Mouse (Mus musculus) intestine, embryonic 16.5 days (tissue): ENCODE results near the gene Slc25a33. TPM values are rescaled to one million over a fixed set of nuclear protein-coding genes. Genes with fewer than 3 reads are reported as not detected.

ENCODE experiments used
- ATAC-seq: fragments of 200-750 bp; cut with Nextera tagmentation; 2 replicates; pipeline ENCODE4 v1.8.0; 2017; ENCODE audit warnings: moderate TSS enrichment, moderate library complexity
- H3K27ac ChIP-seq: fragments of 300-500 bp; sonication (generic); 2 replicates; pipeline ENCODE4 v1.5.1; 2014; ENCODE audit warnings: mild to moderate bottlenecking, low read length
- H3K27me3 ChIP-seq: fragments of 300-500 bp; sonication (generic); replicated peaks from 2 replicates; pipeline ENCODE4 v1.6.1; 2014; ENCODE audit warnings: low read length, control low read depth, mixed read lengths; ENCODE audit not compliant: control insufficient read depth, insufficient read depth
- H3K36me3 ChIP-seq: fragments of 300-500 bp; sonication (generic); 2 replicates; pipeline ENCODE4 v1.6.1; 2014; ENCODE audit warnings: low read length, control low read depth; ENCODE audit not compliant: control insufficient read depth, insufficient read depth
- H3K4me1 ChIP-seq: fragments of 300-500 bp; sonication (generic); 2 replicates; pipeline ENCODE4 v1.6.1; 2014; ENCODE audit warnings: low read length, control low read depth, mixed read lengths; ENCODE audit not compliant: control insufficient read depth, insufficient read depth
- H3K4me2 ChIP-seq: fragments of 300-500 bp; sonication (generic); 2 replicates; pipeline ENCODE4 v1.6.1; 2014; ENCODE audit warnings: low read depth, low read length, control low read depth
- H3K4me3 ChIP-seq: fragments of 300-500 bp; sonication (generic); 2 replicates; pipeline ENCODE4 v1.5.1; 2014; ENCODE audit warnings: mild to moderate bottlenecking, low read length
- H3K9ac ChIP-seq: fragments of 300-500 bp; sonication (generic); 2 replicates; pipeline ENCODE4 v1.6.1; 2014; ENCODE audit warnings: low read depth, low read length
- H3K9me3 ChIP-seq: fragments of 300-500 bp; sonication (generic); 2 replicates; pipeline ENCODE4 v1.6.1; 2016; ENCODE audit warnings: low read length, control low read depth; ENCODE audit not compliant: control insufficient read depth
- WGBS: fragments of 180-500 bp; shearing (Covaris S2); extraction: QIAGEN DNeasy Blood & Tissue Kit; methylation state at CpG from one replicate; pipeline ENCODE4 v1.1.7; 2014; 5-methylcytosine and 5-hydroxymethylcytosine counted together
- polyA plus RNA-seq: library from polyadenylated mRNA; unstranded; fragments of >200 nt; fragmentation: Nextera tagmentation; extraction: Ambion mirVana; gene quantifications from 2 replicates; pipeline ENCODE4 v1.2.1, GENCODE M21; 2015

Slc25a33 gene
- polyA plus RNA-seq, 1 experiment from 2014 or later, result 9.1 TPM

DNA sequence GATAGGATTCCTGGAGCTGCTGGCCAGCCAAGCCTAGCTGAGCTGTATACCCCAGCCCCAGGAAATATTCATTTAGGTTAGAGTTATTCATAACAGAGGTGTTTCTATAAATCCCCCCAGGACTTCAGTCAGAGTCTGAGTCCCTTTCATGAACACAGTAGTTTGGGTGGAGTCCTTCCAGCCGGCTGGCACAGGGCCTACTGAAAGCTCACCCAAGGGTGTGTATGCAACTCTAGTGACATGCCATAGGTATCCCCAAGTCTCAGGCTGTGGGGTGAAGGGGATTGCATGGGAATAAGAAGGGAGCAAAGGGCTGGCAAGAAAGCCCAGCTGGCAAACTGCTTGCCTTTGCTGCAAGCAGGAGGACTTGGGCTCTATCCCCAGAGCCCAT is 23.1 kb upstream of the Slc25a33 start:
- no peak for ATAC-seq
- Histone ChIP-seq H3K27me3 (no peaks in the 10 kb centered on the region), H3K9me3 (no peaks in the 10 kb centered on the region), H3K9ac (no peak overlapping the region), H3K36me3 (no peaks in the 10 kb centered on the region), H3K4me3 (no peak overlapping the region), H3K27ac (no peak overlapping the region), H3K4me1 (peaks cover 11% of the 10 kb centered on the region; the same call in 1 of the 2 replicates), H3K4me2 (no peak overlapping the region)
- WGBS, result 54% methylated on average over 1 of the region's 1 CpGs

DNA sequence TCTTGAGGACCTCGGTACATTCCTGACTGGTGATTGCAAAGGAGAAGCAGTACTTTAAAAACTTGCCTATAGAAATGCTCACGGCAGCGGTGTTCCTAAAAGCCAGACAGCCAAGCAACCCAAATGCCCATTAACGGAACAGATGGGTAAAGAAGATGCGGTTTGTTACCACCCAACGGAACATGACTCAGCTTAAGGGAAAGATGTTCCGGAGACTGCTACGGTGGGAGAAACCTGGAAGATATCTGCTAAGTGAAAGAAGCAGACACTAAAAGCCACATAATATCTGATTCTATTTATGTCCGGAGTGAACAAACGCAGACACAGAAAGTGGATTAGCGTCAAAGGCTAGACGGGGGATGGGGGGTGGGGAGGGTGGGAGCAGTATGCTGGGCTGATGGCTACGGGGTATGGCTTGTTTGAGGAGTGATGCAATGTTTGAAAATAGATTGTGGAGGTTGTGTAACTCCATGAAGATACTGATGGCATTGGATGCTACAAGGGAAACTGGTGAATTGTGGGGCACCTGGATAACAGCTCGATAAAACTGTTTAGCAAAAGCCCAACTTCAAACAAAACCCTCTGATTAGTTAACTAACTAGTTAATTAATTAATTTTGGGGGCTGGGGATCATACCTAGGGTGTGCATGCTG is 22.6 kb upstream of the Slc25a33 start:
- peaks cover 14% of the 10 kb centered on the region; the same call in 1 of the 2 replicates for H3K4me1 ChIP-seq
- H3K27me3 ChIP-seq, result no peaks in the 10 kb centered on the region
- H3K36me3 ChIP-seq, result no peaks in the 10 kb centered on the region
- H3K4me2 ChIP-seq, result no peak overlapping the region
- no peak overlapping the region for H3K27ac ChIP-seq
- ATAC-seq, result no peak
- 40% methylated on average over 14 of the region's 14 CpGs for WGBS
- no peak overlapping the region for H3K4me3 ChIP-seq
- no peak overlapping the region for H3K9ac ChIP-seq
- no peaks in the 10 kb centered on the region for H3K9me3 ChIP-seq

DNA sequence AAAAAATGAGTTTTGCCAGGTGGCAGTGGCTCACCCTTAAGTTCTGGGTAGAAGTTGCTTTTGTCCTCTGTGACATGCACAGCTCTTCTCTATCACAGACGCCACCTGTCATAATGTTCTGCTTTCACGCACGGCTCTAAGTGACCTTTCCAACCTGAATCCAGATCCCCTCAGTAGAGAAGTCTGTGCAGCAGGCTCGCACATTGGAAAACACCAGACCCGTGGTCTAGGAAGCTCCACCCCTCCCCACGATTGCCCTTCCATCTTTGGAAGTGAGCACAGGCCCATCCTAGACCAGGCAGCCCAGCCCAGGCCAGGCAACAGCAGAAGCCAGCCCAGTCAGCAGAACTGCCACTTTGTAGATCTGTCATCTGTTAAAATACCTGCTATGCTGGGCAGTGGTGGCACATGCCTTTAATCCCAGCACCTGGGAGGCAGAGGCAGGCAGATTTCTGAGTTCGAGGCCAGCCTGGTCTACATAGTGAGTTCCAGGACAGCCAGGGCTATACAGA is 20.9 kb upstream of the Slc25a33 start:
- Histone ChIP-seq H3K9ac (no peak overlapping the region), H3K27ac (no peak overlapping the region), H3K4me2 (no peak overlapping the region), H3K4me3 (no peak overlapping the region), H3K27me3 (no peaks in the 10 kb centered on the region), H3K36me3 (no peaks in the 10 kb centered on the region), H3K9me3 (no peaks in the 10 kb centered on the region), H3K4me1 (peaks cover 24% of the 10 kb centered on the region)
- ATAC-seq, result no peak
- 75% methylated on average over 7 of the region's 7 CpGs for WGBS

DNA sequence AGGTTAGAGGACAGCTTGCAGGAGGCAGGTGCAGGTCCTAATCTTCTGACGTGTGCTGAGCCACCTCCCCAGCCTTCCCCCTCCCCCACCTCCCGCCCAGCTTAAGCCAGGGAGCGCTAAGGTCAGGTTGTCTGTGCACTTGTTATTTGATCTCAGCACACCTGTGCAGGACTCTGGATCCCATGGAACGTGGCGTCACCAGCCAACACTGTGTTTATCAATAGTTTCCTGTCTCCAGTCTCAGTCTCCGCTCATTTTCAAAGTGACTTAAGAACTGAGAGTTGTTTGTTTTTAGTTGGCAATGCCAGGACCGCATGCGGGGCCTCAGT is 19.9 kb upstream of the Slc25a33 start:
- peaks cover 32% of the 10 kb centered on the region for H3K4me1 ChIP-seq
- no peak overlapping the region for H3K27ac ChIP-seq
- no peak overlapping the region for H3K4me2 ChIP-seq
- 21% methylated on average over 8 of the region's 8 CpGs for WGBS
- H3K9me3 ChIP-seq, result no peaks in the 10 kb centered on the region
- ATAC-seq, result peak; percentile 67
- no peaks in the 10 kb centered on the region for H3K36me3 ChIP-seq
- no peak overlapping the region for H3K4me3 ChIP-seq
- H3K9ac ChIP-seq, result no peak overlapping the region
- no peaks in the 10 kb centered on the region for H3K27me3 ChIP-seq

DNA sequence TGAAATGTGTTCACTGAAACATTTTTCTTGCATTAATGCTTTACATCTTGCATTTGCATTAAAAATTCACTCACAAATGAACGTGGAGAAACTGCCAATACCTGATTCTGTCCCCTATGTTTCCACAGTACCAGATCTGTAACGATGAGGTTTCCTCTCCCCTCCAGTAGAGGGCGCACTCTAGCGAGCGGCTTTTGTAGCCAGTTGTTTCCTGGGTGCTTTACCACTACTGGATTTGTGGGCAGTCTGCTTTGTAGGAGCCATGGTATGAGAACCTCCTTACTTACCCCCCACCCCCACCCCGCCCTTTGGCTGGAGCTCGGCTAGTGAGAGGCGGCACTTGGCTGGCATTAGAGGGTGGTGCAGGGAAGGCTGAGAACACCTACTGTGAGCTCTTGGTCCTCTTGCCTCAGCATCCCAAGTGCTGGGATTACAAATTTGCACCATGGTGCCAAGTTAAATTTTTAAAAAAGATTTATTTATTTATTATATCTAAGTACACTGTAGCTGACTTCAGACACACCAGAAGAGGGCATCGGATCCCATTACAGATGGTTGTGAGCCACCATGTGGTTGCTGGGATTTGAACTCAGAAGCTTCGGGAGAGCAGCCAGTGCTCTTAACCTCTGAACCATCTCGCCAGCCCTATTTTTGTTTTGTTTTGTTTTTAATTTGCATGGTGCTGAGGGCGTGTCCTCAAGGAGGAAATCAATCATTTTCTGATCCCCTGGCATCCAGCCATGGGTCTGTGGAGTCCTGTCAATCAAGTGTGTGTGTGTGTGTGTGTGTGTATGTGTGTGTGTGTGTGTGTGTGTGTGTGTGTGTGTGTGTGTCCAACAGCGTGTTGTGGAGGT is 19.3 kb upstream of the Slc25a33 start:
- Histone ChIP-seq H3K4me3 (no peak overlapping the region), H3K9ac (no peak overlapping the region), H3K36me3 (no peaks in the 10 kb centered on the region), H3K9me3 (no peaks in the 10 kb centered on the region), H3K4me2 (no peak overlapping the region), H3K27ac (no peak overlapping the region), H3K4me1 (peaks cover 26% of the 10 kb centered on the region), H3K27me3 (no peaks in the 10 kb centered on the region)
- 39% methylated on average over 13 of the region's 13 CpGs for WGBS
- peak; percentile 19 for ATAC-seq

DNA sequence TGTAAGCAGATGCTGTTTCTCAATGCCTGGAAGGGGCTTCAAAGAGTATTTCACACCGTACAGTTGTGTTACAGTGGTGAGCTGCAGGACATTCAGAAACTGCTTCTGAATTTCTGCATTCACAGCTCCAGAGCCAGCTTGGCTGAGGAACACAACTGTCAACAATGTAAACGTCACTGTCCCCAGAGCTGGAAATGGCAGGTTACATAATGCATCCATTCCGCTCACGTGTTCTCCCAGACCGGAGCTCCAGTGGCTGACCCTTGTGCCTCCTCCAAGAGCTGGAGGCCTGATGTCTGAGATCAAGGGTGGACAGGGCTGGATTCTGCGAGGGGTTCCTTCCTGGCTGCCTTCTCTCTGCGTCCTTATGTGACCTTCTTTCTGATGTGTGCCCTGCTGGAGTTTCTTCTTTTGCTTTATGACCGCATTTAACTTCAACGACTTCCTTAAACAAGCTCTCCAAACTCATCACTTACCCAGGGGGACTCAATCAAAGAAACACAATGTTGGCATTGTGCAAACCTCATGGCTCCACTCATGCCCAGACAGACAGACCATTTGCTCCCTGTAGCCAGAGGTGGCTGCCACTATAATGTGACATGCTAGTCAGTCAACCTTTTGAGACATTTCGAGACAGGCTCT is 18.2 kb upstream of the Slc25a33 start:
- Histone ChIP-seq H3K9ac (no peak overlapping the region), H3K27ac (no peak overlapping the region), H3K36me3 (no peaks in the 10 kb centered on the region), H3K4me2 (no peak overlapping the region), H3K27me3 (no peaks in the 10 kb centered on the region), H3K4me1 (peaks cover 25% of the 10 kb centered on the region), H3K9me3 (no peaks in the 10 kb centered on the region), H3K4me3 (no peak overlapping the region)
- no peak for ATAC-seq
- WGBS, result 35% methylated on average over 10 of the region's 10 CpGs

DNA sequence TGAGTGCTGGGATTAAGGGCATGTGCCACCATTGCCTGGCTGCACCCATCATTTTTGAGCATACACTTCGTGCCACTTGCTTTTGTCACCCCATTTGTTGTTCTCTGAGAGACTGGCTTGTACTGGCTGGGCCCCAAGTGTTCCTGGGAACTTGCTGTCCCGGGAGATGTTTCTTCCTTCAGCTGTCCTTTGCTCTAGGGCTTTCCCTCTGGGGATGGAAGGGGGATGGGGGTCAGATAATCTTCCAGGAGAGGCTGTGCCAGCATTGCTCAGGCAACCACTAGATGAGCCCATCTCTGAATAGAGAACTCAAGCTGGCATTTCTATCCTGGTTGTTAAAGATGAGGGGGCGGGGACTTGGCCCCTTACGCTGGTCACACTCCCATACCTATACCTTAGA is 17.4 kb upstream of the Slc25a33 start:
- no peaks in the 10 kb centered on the region for H3K27me3 ChIP-seq
- H3K4me3 ChIP-seq, result no peak overlapping the region
- no peaks in the 10 kb centered on the region for H3K9me3 ChIP-seq
- H3K27ac ChIP-seq, result no peak overlapping the region
- H3K4me2 ChIP-seq, result no peak overlapping the region
- H3K9ac ChIP-seq, result no peak overlapping the region
- ATAC-seq, result no peak
- WGBS, result 73% methylated on average over 4 of the region's 4 CpGs
- no peaks in the 10 kb centered on the region for H3K36me3 ChIP-seq
- H3K4me1 ChIP-seq, result peaks cover 25% of the 10 kb centered on the region

DNA sequence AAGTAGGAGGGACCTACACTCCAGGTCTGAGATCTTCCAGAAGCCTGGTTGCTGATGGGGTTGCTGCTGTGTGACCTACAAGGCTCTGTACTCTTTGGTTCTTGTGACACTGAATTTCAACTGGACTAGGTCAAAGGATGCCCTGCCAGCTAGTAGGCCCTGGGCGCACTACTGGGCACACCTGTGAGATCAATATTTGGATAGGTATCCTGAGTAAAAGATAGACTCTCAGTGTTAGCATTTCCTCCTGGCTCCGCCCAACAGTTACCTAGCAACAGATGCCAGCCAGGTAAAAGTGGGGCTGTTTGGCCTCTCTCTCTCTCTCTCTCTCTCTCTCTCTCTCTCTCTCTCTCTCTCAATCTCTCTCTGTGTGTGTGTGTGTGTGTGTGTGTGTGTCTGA is 16.9 kb upstream of the Slc25a33 start:
- no peak overlapping the region for H3K4me2 ChIP-seq
- ATAC-seq, result no peak
- no peak overlapping the region for H3K27ac ChIP-seq

DNA sequence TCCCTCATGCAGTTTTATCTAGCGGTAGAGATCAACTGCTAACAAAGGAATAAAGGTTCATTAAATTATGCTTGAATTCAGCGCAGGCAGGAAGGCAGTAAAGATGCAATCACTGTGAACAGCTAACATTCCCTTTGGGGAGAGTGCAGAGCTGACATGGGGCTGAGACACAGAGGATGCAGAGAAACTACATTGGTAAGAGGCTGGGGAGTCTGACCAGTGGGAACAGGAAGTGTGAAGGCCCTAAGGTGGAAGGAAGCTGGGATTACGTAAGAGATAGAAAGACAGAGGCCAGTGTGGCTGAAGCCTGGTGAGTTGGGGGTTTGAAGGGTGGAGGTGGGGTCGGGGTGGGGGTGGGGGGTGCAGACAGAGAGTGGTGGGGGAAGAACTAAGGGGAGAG is 16.5 kb upstream of the Slc25a33 start:
- 52% methylated on average over 4 of the region's 4 CpGs for WGBS
- Histone ChIP-seq H3K9ac (no peak overlapping the region), H3K4me2 (no peak overlapping the region), H3K9me3 (no peaks in the 10 kb centered on the region), H3K27ac (peak overlapping the region; percentile 4; the same call in 1 of the 2 replicates), H3K4me3 (no peak overlapping the region), H3K36me3 (no peaks in the 10 kb centered on the region), H3K4me1 (peaks cover 25% of the 10 kb centered on the region), H3K27me3 (no peaks in the 10 kb centered on the region)
- no peak for ATAC-seq

More for the DNA sequence above, 16.9 kb upstream of the Slc25a33 start:
- Histone ChIP-seq H3K9ac (no peak overlapping the region), H3K27me3 (no peaks in the 10 kb centered on the region), H3K4me1 (peaks cover 25% of the 10 kb centered on the region), H3K4me3 (no peak overlapping the region), H3K9me3 (no peaks in the 10 kb centered on the region), H3K36me3 (no peaks in the 10 kb centered on the region)
- WGBS, result 69% methylated on average over 2 of the region's 2 CpGs
